Mouse (Mus musculus) midbrain, embryonic 14.5 days (tissue): ENCODE data around the gene Sgf29. TPM values are rescaled to one million over a fixed set of nuclear protein-coding genes. Genes with fewer than 3 reads are reported as not detected.

Experiments used
- ATAC-seq: fragments of 200-750 bp; cut with Nextera tagmentation; 2 replicates; pipeline ENCODE4 v1.8.0; 2017; ENCODE audit warnings: moderate number of reproducible peaks, moderate library complexity; ENCODE audit not compliant: low FRiP score, low TSS enrichment
- DNase-seq: peaks from one replicate; pipeline ENCODE4 v3.0.0-alpha.2; 2015
- H3K27ac ChIP-seq: fragments of 300-500 bp; sonication (generic); replicated peaks from 2 replicates; pipeline ENCODE4 v1.5.1; 2014; ENCODE audit warnings: mild to moderate bottlenecking, low read depth, low read length, moderate library complexity
- H3K27me3 ChIP-seq: fragments of 300-500 bp; sonication (generic); 2 replicates; pipeline ENCODE4 v1.6.1; 2014; ENCODE audit warnings: low read length, control low read depth, mixed read lengths; ENCODE audit not compliant: control insufficient read depth, insufficient read depth
- H3K36me3 ChIP-seq: fragments of 300-500 bp; sonication (generic); 2 replicates; pipeline ENCODE4 v1.6.1; 2014; ENCODE audit warnings: low read length, control low read depth; ENCODE audit not compliant: control insufficient read depth, insufficient read depth
- H3K4me1 ChIP-seq: fragments of 300-500 bp; sonication (generic); 2 replicates; pipeline ENCODE4 v1.6.1; 2014; ENCODE audit warnings: mild to moderate bottlenecking, antibody characterized with exemption, low read length, control low read depth; ENCODE audit not compliant: control insufficient read depth, insufficient read depth
- H3K4me2 ChIP-seq: fragments of 300-500 bp; sonication (generic); 2 replicates; pipeline ENCODE4 v1.6.1; 2014; ENCODE audit warnings: mild to moderate bottlenecking, low read length, moderate library complexity
- H3K4me3 ChIP-seq: fragments of 300-500 bp; sonication (generic); replicated peaks from 2 replicates; pipeline ENCODE4 v1.5.1; 2014; ENCODE audit warnings: low read depth, low read length
- H3K9ac ChIP-seq: fragments of 300-500 bp; sonication (generic); replicated peaks from 2 replicates; pipeline ENCODE4 v1.6.1; 2014; ENCODE audit warnings: mild to moderate bottlenecking, low read length, moderate library complexity
- H3K9me3 ChIP-seq: fragments of 300-500 bp; sonication (generic); 2 replicates; pipeline ENCODE4 v1.6.1; 2016; ENCODE audit warnings: low read length, control low read depth, mixed read lengths; ENCODE audit not compliant: control insufficient read depth
- WGBS: fragments of 180-500 bp; shearing (Covaris S2); extraction: QIAGEN DNeasy Blood & Tissue Kit; methylation state at CpG from one replicate; pipeline ENCODE4 v1.1.7; 2014; 5-methylcytosine and 5-hydroxymethylcytosine counted together
- polyA plus RNA-seq: library from polyadenylated mRNA; unstranded; fragments of >200 nt; fragmentation: Nextera tagmentation; extraction: Ambion mirVana; gene quantifications from 2 replicates; pipeline ENCODE4 v1.2.1, GENCODE M21; 2014

Gene Sgf29
- polyA plus RNA-seq, 1 experiment from 2014 or later, result 64.6 TPM

DNA sequence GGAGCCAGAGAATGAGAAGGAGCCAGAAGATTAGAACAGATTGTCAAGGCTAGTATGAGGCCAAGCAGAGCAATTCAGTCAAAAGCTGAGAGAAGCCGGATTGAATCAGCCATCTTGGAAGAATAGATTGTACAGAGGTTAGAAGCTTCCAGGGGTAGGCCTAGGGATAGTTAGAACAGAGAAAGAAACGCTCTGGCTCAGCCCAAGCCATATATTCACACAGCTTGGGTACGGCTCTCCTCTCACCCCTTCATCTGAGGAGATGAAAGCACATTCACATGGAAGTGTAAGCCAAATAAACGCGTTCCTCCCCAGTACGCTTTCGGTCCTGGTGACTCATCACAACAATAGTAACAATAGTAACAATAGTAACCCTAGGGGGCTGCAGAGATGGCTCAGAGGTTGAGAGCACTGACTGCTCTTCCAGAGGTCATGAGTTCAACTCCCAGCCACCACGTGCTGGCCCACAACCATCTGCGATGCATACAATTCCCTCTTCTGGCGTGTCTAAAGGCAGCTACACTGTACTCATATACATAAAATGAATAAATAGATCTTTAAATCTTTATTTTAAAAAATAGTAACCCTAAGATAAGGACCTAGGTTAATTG is 45.4 kb downstream of the Sgf29 start:
- Histone ChIP-seq H3K27ac (no peak overlapping the region; the same call in 1 of the 2 replicates), H3K9me3 (no peaks in the 10 kb centered on the region), H3K4me2 (peak overlapping the region; percentile 89), H3K36me3 (peaks cover 46% of the 10 kb centered on the region), H3K4me1 (peaks cover 18% of the 10 kb centered on the region), H3K27me3 (no peaks in the 10 kb centered on the region), H3K4me3 (peak overlapping the region; percentile 67), H3K9ac (peak overlapping the region; percentile 72; the same call in 1 of the 2 replicates)
- 21% methylated on average over 10 of the region's 10 CpGs for WGBS
- ATAC-seq (no peak), DNase-seq (peak; percentile 18)

DNA sequence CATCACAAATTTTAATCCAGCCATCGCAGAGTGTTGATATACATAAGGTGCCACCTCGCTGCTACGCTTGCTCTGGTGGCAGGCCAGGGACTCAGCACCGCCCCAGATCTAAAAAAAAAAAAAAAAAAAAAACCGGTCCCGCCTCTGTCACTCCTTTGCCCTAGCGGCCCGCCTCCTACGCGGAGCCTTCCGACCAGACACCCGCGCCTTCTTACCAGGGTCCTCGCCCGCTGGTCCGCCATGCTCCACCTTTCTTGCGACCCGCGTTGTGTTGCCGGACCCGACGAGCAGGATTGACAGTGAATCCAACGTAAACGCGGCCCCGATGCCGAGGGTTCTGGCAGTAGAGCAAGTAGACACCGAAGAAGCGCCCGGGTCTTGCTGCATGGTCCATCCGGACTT is 46.1 kb downstream of the Sgf29 start, which contains the start of gene Bola2:
TSS of gene Bola2 (plus strand) at position 192 of the 402 bp plus-strand sequence.
- Histone ChIP-seq H3K27me3 (no peaks in the 10 kb centered on the region), H3K4me3 (peak within 1 kb of the TSS; percentile 67), H3K36me3 (peaks cover 47% of the 10 kb centered on the region), H3K9me3 (no peaks in the 10 kb centered on the region), H3K27ac (peak within 1 kb of the TSS; percentile 93), H3K4me1 (peaks cover 18% of the 10 kb centered on the region), H3K4me2 (peak within 1 kb of the TSS; percentile 89), H3K9ac (peak within 1 kb of the TSS; percentile 72)
- peak; percentile 55 for ATAC-seq
- DNase-seq, result peak; percentile 67
- under 1% methylated on average over 31 of the region's 31 CpGs for WGBS

DNA sequence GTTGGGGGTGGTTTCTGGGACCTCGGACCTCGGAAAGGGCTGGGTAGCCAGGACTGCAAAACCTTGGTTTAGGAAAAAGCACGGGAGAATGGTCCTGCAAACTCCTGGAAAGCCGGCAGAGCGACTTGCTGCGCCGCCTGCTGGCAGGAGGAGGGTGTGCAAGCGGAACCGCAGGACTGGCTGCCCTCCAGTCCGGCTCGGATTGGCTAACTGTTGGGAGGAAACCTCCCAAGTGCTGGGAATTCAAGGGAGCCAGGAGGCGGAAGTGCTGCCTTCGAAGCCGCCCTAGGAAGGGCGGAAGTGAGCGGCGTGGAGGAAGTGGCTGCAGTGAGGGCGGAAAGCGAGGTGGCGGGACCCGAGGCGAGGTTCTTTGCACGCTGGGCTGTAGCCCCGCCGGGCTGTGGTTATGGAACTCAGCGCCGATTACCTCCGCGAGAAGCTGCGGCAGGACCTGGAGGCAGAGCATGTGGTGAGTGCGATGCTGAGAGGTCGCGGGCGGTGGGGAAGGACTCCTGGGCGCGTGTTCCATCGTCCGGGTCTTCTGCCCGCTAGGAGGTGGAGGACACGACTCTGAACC is 46.6 kb downstream of the Sgf29 start, which contains the start of gene Slx1b:
TSS of gene Slx1b (minus strand) at position 154 of the 577 bp plus-strand sequence.
- H3K4me2 ChIP-seq, result peak within 1 kb of the TSS; percentile 89
- peaks cover 50% of the 10 kb centered on the region for H3K36me3 ChIP-seq
- H3K27me3 ChIP-seq, result no peaks in the 10 kb centered on the region
- no peaks in the 10 kb centered on the region for H3K9me3 ChIP-seq
- 0% methylated on average over 40 of the region's 40 CpGs for WGBS
- H3K4me3 ChIP-seq, result peak within 1 kb of the TSS; percentile 67
- DNase-seq (peak; percentile 98), ATAC-seq (peak; percentile 95)
- peak within 1 kb of the TSS; percentile 93 for H3K27ac ChIP-seq
- H3K4me1 ChIP-seq, result peaks cover 18% of the 10 kb centered on the region
- peak within 1 kb of the TSS; percentile 72 for H3K9ac ChIP-seq

DNA sequence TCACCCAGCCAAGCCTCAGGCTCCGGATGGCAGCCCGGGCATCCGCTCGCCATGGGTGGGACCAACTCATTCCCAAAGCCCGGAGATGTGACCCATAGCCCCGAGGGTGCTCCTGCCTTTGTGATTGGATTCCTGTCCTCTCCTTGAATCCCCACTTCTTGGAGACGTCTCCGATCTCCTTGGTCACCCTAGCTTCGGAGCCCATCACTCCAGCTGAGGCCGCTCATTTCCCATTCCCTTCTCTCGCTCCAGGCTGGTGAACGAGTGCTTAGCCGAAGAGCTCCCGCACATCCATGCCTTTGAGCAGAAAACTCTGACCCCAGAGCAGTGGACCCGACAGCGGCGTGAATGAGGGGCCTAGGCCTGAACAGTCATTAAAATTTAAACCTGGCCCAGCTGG is 47.2 kb downstream of the Sgf29 start:
- H3K4me2 ChIP-seq, result peak overlapping the region; percentile 89
- ATAC-seq (no peak), DNase-seq (no peak)
- peak overlapping the region; percentile 59 for H3K9ac ChIP-seq
- H3K27me3 ChIP-seq, result no peaks in the 10 kb centered on the region
- peak overlapping the region; percentile 27 for H3K27ac ChIP-seq
- no peaks in the 10 kb centered on the region for H3K9me3 ChIP-seq
- H3K4me1 ChIP-seq, result peaks cover 24% of the 10 kb centered on the region
- H3K36me3 ChIP-seq, result peaks cover 46% of the 10 kb centered on the region
- WGBS, result 4% methylated on average over 17 of the region's 17 CpGs
- peak overlapping the region; percentile 67 for H3K4me3 ChIP-seq

DNA sequence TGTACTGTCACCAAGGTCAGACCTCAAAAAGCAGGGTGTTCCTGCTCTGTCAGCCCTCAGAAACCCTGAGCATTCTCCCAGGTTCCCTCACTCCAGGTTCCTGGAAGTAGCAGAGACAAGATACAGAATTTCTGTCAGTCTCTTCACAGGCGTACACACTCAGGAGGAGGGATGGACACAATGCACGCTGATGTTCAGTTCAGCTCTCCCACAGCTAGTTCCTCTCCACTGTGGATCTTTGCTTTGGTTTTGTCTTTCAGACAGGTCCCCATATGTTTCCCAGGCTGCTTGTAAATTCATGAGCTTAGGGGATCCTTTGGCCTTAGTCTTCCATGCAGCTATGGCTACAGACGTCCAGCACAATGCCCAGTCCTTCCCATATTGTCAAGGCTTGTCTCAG is 47.8 kb downstream of the Sgf29 start:
- H3K27ac ChIP-seq, result no peak overlapping the region
- peaks cover 41% of the 10 kb centered on the region for H3K36me3 ChIP-seq
- DNase-seq, result no peak
- peak overlapping the region; percentile 67 for H3K4me3 ChIP-seq
- peak overlapping the region; percentile 59; the same call in 1 of the 2 replicates for H3K9ac ChIP-seq
- WGBS, result 74% methylated on average over 3 of the region's 3 CpGs
- H3K4me2 ChIP-seq, result peak overlapping the region; percentile 89
- H3K27me3 ChIP-seq, result no peaks in the 10 kb centered on the region
- no peak for ATAC-seq
- H3K4me1 ChIP-seq, result peaks cover 29% of the 10 kb centered on the region
- no peaks in the 10 kb centered on the region for H3K9me3 ChIP-seq

DNA sequence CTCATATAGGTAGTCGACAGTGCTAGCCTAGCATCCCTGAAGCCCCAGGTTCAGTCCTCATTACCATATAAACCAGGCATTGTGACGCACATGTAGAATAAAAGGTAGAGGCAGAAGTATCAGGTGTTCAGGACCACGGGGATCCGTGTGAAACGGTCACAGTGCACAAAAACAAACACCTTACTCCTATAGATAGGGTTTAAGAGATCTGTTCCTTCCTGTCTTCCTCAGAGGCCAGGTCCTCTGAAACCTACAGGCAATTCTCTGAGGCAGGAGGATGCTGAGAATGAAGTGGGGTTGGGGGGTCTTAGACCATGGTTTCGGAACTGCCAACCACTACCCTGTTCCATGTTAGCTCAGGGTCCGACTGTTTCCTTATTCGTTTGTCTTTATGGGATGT is 48.7 kb downstream of the Sgf29 start:
- Histone ChIP-seq H3K4me1 (peaks cover 36% of the 10 kb centered on the region), H3K27ac (no peak overlapping the region), H3K36me3 (peaks cover 36% of the 10 kb centered on the region; the same call in 1 of the 2 replicates), H3K9ac (no peak overlapping the region), H3K9me3 (no peaks in the 10 kb centered on the region), H3K4me3 (no peak overlapping the region), H3K4me2 (no peak overlapping the region), H3K27me3 (no peaks in the 10 kb centered on the region)
- DNase-seq (no peak), ATAC-seq (no peak)
- 95% methylated on average over 8 of the region's 8 CpGs for WGBS

DNA sequence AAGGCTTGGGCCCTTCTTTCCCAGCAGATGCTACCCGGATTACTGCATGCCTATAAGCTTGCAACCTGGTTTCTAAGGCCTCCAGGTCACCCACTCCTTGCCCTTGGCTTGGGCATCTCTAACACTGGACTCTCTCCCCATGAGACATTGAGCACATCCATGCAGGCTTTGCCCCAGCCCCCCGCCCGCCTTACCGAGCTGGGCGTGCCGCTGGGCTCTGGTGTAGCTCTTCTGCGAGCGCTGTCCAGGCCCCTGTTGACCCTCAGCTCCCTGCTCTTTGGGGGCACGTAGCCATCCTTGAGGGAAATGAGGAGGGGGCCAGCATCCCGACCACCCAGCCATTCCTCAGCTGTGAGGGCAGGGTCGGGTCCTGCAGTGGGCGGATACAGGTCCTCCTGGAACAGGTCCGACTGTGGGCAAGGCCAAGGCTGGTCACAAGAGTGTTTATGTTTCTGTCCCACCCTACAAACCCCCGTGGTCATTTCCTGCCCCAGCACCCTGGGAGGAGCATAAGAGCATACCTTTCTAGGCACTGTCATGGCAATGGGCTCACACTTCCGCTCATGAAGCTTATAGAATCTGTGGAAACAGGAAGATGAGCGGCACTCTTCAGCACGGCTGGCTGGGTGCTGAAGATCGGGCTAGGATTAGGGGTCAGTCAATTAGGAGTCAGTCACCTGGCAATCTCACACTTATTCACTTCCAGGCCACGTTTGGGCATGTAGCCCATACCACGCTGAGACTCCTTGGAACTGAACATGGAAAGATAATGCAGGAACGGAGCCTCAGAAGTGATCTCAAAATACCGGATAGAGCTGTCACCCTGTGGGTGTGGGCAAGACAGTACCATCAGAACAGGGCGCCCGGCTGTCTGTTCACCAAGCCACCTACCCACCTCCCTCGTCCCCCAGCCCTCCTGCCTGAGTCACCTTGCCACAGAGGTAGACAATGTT is 51.2 kb downstream of the Sgf29 start:
- Histone ChIP-seq H3K36me3 (peaks cover 36% of the 10 kb centered on the region; the same call in 1 of the 2 replicates), H3K4me2 (0 out of 2 replicates have a peak overlapping the region, but pooled peaks have one; percentile 71), H3K4me1 (peaks cover 40% of the 10 kb centered on the region), H3K9ac (no peak overlapping the region), H3K27me3 (no peaks in the 10 kb centered on the region), H3K27ac (0 out of 2 replicates have a peak overlapping the region, but pooled peaks have one; percentile 32), H3K4me3 (no peak overlapping the region), H3K9me3 (no peaks in the 10 kb centered on the region)
- DNase-seq, result no peak
- ATAC-seq, result no peak
- 86% methylated on average over 25 of the region's 25 CpGs for WGBS

DNA sequence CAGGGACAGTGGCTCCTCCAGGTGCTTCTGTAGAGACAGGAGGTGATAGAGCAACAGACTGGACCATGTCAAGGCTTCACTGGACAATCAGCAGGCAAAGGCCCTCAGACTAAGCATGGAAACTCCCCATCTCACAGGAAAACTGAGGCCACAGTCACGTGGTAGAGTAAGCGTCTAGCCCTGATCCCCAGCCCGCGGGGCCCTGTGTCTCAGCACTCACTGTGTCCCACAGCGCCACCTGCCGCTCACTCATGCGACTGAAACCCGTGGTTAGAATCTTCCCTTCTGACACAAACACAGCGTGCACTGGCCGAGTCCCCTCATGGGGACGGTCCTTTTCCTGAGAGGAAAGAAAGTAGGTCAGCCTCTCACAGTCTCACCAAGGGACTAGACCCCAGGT is 52.0 kb downstream of the Sgf29 start:
- peak overlapping the region; percentile 31; the same call in 1 of the 2 replicates for H3K9ac ChIP-seq
- no peaks in the 10 kb centered on the region for H3K9me3 ChIP-seq
- H3K4me1 ChIP-seq, result peaks cover 41% of the 10 kb centered on the region
- no peak for ATAC-seq
- H3K27me3 ChIP-seq, result no peaks in the 10 kb centered on the region
- WGBS, result 3% methylated on average over 11 of the region's 11 CpGs
- H3K4me3 ChIP-seq, result 0 out of 2 replicates have a peak overlapping the region, but pooled peaks have one; percentile 7
- H3K4me2 ChIP-seq, result peak overlapping the region; percentile 71
- H3K27ac ChIP-seq, result 0 out of 2 replicates have a peak overlapping the region, but pooled peaks have one; percentile 32
- H3K36me3 ChIP-seq, result peaks cover 36% of the 10 kb centered on the region; the same call in 1 of the 2 replicates
- peak; percentile 94 for DNase-seq
